Mouse (Mus musculus) hindbrain, embryonic 11.5 days (tissue): ENCODE data around the gene Sipa1l2. TPM values are rescaled to one million over a fixed set of nuclear protein-coding genes. Genes with fewer than 3 reads are reported as not detected.

Experiments used
- ATAC-seq: fragments of 200-750 bp; cut with Nextera tagmentation; 2 replicates; pipeline ENCODE4 v1.8.0; 2017; ENCODE audit warnings: mild to moderate bottlenecking, moderate TSS enrichment, moderate library complexity; ENCODE audit not compliant: low FRiP score
- DNase-seq: peaks from one replicate; pipeline ENCODE4 v3.0.0-alpha.2; 2015; ENCODE audit warnings: low spot score
- H3K27ac ChIP-seq: fragments of 300-500 bp; sonication (generic); 2 replicates; pipeline ENCODE4 v1.5.1; 2014; ENCODE audit warnings: mild to moderate bottlenecking, low read depth, low read length
- H3K27me3 ChIP-seq: fragments of 300-500 bp; sonication (generic); 2 replicates; pipeline ENCODE4 v1.6.1; 2014; ENCODE audit warnings: mild to moderate bottlenecking, low read length, moderate library complexity, mixed read lengths; ENCODE audit not compliant: control insufficient read depth, insufficient read depth
- H3K36me3 ChIP-seq: fragments of 300-500 bp; sonication (generic); 2 replicates; pipeline ENCODE4 v1.6.1; 2014; ENCODE audit warnings: mild to moderate bottlenecking, low read length, moderate library complexity, mixed read lengths; ENCODE audit not compliant: control insufficient read depth, insufficient read depth
- H3K4me1 ChIP-seq: fragments of 300-500 bp; sonication (generic); replicated peaks from 2 replicates; pipeline ENCODE4 v1.6.1; 2014; ENCODE audit warnings: low read length, mixed read lengths; ENCODE audit not compliant: control insufficient read depth, insufficient read depth
- H3K4me2 ChIP-seq: fragments of 300-500 bp; sonication (generic); replicated peaks from 2 replicates; pipeline ENCODE4 v1.6.1; 2014; ENCODE audit warnings: mild to moderate bottlenecking, low read depth, low read length
- H3K4me3 ChIP-seq: fragments of 300-500 bp; sonication (generic); 2 replicates; pipeline ENCODE4 v1.5.1; 2014; ENCODE audit warnings: low read depth, low read length
- H3K9ac ChIP-seq: fragments of 300-500 bp; sonication (generic); 2 replicates; pipeline ENCODE4 v1.6.1; 2014; ENCODE audit warnings: low read depth, low read length
- H3K9me3 ChIP-seq: fragments of 300-500 bp; sonication (generic); 2 replicates; pipeline ENCODE4 v1.6.1; 2016; ENCODE audit warnings: low read length; ENCODE audit not compliant: control insufficient read depth
- WGBS: fragments of 180-500 bp; shearing (Covaris S2); extraction: QIAGEN DNeasy Blood & Tissue Kit; methylation state at CpG from one replicate; pipeline ENCODE4 v1.1.7; 2014; 5-methylcytosine and 5-hydroxymethylcytosine counted together
- polyA plus RNA-seq: library from polyadenylated mRNA; unstranded; fragments of >200 nt; fragmentation: Nextera tagmentation; extraction: Ambion mirVana; gene quantifications from 2 replicates; pipeline ENCODE4 v1.2.1, GENCODE M21; 2014

Gene Sipa1l2
- polyA plus RNA-seq, 1 experiment from 2014 or later: 12.2 TPM

DNA sequence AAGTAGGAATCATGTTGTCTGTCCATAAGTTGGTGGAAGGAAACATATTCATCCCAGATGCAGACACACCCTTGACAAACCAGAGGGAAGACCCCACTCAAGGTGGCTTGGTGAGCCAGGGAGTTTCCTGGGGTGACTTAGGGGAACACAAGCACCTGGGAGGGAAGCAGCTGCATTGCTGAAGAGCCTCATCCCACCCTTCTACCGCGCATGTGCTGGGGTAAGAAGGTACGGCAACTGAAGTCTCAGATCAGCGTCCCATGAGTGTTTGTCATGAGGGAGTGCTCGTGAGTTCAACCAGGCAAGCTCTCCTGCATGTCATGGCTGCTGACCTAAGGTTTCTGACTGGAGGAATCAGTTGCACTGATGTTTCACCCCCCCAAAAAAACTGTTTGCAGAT is 138.8 kb downstream of the Sipa1l2 start:
- peaks cover 8% of the 10 kb centered on the region for H3K4me1 ChIP-seq

DNA sequence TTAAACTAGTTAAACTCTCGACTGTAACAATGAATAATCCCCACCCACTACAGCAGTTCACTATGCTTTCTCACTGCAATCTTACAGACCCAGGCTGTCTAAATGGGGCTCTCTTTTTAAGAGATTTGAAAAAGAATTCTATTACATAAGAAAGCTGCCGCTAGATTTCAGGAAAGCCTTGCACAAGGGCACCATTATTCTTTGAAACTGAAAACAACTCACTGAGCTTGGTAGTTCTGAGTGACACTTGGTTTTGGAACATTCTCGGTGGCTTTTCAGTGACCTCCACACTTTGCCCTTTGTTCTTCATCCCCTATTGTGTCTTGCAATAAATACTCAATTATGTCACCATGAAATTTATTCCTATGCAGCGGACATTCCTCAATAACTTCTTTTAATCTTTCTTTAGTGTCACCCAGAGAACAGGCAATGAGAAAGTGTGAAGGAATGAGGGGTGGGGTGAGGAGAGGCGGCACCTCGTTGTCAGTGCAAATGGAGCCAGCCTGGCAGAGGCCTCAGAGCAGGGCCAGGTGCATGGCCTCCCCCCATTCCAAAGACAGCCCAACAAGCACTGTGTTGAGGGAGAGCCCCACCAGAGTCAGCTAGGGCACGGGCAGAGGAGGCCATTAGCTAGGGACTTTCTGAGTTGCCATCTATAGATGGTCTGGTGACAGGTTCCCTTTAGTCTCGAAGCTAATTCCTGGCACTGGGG is 140.5 kb downstream of the Sipa1l2 start:
- Histone ChIP-seq H3K36me3 (no peaks in the 10 kb centered on the region; the same call in 1 of the 2 replicates), H3K4me3 (no peak overlapping the region), H3K9me3 (no peaks in the 10 kb centered on the region), H3K27me3 (no peaks in the 10 kb centered on the region), H3K27ac (0 out of 2 replicates have a peak overlapping the region, but pooled peaks have one; percentile 21), H3K9ac (no peak overlapping the region), H3K4me2 (no peak overlapping the region), H3K4me1 (peaks cover 5% of the 10 kb centered on the region)
- 29% methylated on average over 8 of the region's 8 CpGs for WGBS
- peak; percentile 31 for DNase-seq
- ATAC-seq: peak; percentile 75

More for the DNA sequence above, 138.8 kb downstream of the Sipa1l2 start:
- no peaks in the 10 kb centered on the region for H3K27me3 ChIP-seq
- H3K9me3 ChIP-seq: no peaks in the 10 kb centered on the region
- WGBS: 92% methylated on average over 5 of the region's 5 CpGs
- no peak overlapping the region for H3K4me2 ChIP-seq
- DNase-seq (no peak), ATAC-seq (no peak)
- H3K27ac ChIP-seq: no peak overlapping the region
- no peaks in the 10 kb centered on the region; the same call in 1 of the 2 replicates for H3K36me3 ChIP-seq
- no peak overlapping the region for H3K9ac ChIP-seq
- no peak overlapping the region for H3K4me3 ChIP-seq

DNA sequence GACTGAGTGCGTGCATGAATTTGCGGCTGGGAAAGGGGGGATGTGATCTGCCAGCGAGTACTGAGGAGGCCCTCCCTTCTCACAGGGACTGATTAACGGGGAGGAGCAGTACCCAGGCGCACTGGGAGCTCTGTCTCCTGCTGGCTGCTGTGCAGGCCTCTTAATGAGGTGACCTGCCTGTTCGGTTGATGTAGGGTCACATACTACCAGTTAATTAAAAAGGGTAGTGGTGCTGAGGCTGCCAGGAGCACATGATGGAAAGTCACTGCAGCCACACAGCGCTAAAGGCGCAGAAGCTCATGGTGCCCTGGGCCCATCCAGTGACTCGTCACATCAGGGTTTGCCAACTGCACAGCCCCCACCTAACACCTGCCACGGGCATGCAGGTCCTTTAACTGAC is 145.7 kb downstream of the Sipa1l2 start:
- Histone ChIP-seq H3K27ac (no peak overlapping the region), H3K9ac (no peak overlapping the region)

DNA sequence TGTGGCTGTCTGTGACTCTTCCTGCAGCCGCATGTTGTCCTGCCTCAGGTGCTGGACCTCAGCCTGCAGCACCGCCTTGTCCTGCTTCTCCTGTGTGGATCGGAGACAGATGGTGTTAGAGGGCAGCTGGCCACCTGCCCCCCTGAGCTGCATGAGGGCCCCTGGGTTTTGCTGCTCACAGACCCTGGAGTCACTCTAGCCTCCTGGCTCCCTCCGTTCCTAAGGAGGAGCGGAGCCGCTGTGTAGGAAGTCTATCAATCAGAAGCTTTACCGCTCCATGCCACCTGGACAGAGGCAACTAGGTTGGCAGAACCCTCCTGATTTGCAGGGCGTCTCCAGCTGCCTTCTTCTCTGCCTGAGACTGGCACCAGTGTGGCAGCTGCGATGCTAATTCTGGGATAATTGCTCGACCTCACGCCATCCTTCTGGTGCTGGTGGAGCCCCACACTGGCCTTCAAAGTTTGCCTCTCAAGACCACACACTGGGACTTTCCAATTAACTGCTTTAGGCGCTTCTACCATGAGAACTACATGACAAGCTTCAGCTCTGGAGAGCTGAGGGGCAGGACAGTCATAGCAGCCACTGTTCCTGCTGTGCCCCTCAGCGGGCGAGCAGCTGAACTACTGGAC is 150.3 kb downstream of the Sipa1l2 start:
- Histone ChIP-seq H3K9ac (no peak overlapping the region), H3K27me3 (no peaks in the 10 kb centered on the region), H3K36me3 (0 out of 2 replicates have a peak, but pooled peaks cover 2% of the 10 kb centered on the region), H3K9me3 (no peaks in the 10 kb centered on the region), H3K4me1 (no peaks in the 10 kb centered on the region), H3K27ac (no peak overlapping the region), H3K4me3 (no peak overlapping the region), H3K4me2 (no peak overlapping the region)
- DNase-seq: no peak
- no peak for ATAC-seq
- WGBS: 84% methylated on average over 14 of the region's 14 CpGs

More for the DNA sequence above, 145.7 kb downstream of the Sipa1l2 start:
- Histone ChIP-seq H3K9me3 (no peaks in the 10 kb centered on the region), H3K4me3 (no peak overlapping the region), H3K4me2 (no peak overlapping the region), H3K27me3 (no peaks in the 10 kb centered on the region), H3K36me3 (no peaks in the 10 kb centered on the region; the same call in 1 of the 2 replicates), H3K4me1 (no peaks in the 10 kb centered on the region; the same call in 1 of the 2 replicates)
- ATAC-seq (peak; percentile 72; the same call in 1 of the 2 replicates), DNase-seq (no peak)
- WGBS: 47% methylated on average over 10 of the region's 10 CpGs

DNA sequence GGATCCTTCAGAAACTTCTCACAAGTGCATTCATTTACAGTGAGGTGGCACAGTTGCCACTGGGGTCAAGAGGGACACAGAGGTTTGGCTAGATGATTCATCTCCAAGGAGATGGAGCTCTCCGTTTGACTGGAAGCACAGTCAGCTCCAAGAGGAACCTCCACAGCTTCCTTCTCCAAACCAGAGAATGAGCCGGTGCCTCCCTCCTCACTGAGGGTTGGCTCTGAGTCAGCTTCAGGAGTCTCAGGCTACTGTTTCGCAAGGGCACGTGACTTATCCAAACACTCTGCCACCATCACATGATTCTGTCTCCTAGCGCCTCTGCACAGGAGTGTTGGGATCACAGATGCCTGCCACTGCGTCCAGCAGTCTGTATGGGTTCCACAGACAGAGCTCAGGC is 153.5 kb downstream of the Sipa1l2 start:
- DNase-seq (no peak), ATAC-seq (no peak)
- H3K27me3 ChIP-seq: no peaks in the 10 kb centered on the region
- no peaks in the 10 kb centered on the region for H3K4me1 ChIP-seq
- H3K9me3 ChIP-seq: no peaks in the 10 kb centered on the region
- 81% methylated on average over 6 of the region's 6 CpGs for WGBS
- no peak overlapping the region for H3K4me2 ChIP-seq
- no peak overlapping the region for H3K27ac ChIP-seq
- no peak overlapping the region for H3K9ac ChIP-seq
- H3K4me3 ChIP-seq: no peak overlapping the region
- 0 out of 2 replicates have a peak, but pooled peaks cover 2% of the 10 kb centered on the region for H3K36me3 ChIP-seq

DNA sequence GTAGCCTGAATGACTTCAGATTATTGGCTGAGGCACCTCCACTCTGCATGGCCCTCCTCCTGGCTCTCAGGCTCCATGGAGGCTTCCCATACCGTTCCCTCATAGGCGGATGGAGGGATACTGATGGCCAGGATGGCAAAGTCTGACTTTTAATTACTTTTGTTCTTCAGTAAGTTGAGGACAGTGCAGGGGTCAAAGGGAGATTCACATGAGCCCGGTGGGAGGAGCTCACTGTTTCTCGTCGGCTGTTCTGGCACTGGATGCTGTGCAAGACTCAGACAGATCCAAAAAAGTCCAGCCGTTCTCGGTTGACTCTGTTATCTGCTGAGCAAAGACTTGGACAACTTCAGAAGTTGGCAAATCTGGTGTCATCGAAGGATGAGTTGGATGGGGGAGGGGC is 155.0 kb downstream of the Sipa1l2 start:
- ATAC-seq (no peak), DNase-seq (no peak)
- H3K27me3 ChIP-seq: no peaks in the 10 kb centered on the region
- no peaks in the 10 kb centered on the region for H3K9me3 ChIP-seq
- no peak overlapping the region for H3K4me2 ChIP-seq
- no peak overlapping the region for H3K4me3 ChIP-seq
- 92% methylated on average over 8 of the region's 8 CpGs for WGBS
- H3K9ac ChIP-seq: no peak overlapping the region
- no peaks in the 10 kb centered on the region for H3K4me1 ChIP-seq
- 0 out of 2 replicates have a peak, but pooled peaks cover 2% of the 10 kb centered on the region for H3K36me3 ChIP-seq
- H3K27ac ChIP-seq: no peak overlapping the region

DNA sequence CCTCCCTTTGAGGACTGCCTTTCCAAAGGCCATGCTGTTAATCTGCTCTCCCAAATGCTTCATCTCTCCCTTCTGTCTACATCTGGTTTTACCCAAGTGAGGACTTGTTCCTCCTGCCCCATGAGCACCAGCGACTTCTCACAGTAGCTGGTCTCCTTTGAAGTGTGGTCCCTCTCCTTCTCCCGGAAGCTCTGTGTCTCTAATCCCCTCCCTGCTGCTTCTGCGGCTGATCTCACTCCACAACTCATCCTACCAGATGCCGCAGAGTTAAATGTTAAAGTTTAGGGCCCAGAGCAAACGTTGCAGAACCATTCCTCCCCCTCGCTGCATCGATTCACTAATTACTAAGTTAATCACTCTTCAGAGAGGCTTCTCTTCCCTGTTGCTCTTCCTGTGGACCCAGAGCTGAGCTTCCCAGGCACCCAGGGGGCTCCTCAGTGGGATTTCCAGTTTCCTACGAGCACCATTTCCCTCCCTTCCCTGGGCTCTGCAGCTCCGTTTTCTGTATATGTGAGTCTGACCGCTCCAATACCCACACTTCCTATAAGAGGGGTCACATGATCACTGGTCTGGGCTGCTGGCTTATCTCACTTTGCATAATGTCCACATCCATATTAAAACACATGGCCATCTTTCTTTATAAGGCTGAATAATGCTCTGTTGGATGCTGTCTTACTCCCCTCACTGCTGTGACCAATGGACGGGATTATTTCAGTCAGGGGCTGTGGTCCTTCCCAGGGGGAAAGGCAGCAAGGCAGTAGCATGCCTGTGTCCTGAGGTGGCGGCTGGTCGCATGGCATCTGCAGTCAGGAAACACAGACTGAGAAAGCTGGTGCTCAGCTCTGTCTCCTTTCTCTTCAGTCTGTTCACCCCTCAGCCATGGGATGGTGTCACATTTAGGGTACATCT is 156.4 kb downstream of the Sipa1l2 start:
- no peaks in the 10 kb centered on the region for H3K9me3 ChIP-seq
- H3K4me2 ChIP-seq: no peak overlapping the region
- no peak overlapping the region for H3K4me3 ChIP-seq
- no peak overlapping the region for H3K9ac ChIP-seq
- no peaks in the 10 kb centered on the region for H3K27me3 ChIP-seq
- H3K4me1 ChIP-seq: no peaks in the 10 kb centered on the region
- DNase-seq: no peak
- no peak overlapping the region for H3K27ac ChIP-seq
- WGBS: 31% methylated on average over 13 of the region's 13 CpGs
- 0 out of 2 replicates have a peak, but pooled peaks have one; percentile 27 for ATAC-seq
- H3K36me3 ChIP-seq: no peaks in the 10 kb centered on the region

DNA sequence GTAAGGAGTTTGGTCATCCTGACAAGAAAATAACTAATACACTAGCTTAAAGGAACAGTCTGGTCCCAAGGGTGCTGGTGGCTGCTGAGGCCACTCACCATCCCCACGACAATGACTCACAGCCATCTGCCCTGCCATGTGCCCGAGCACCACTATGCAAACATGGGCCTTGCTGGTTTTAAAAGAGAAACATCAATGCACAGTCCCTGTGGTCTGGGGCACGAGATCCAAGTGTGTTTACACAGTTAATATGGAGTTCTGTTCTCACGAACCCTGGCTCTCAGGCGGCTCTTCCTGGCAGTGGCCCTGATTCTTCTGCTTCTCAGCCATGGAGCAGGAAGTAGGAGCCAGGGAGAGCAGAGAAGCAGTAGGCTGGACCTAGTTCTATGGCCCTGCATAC is 159.0 kb downstream of the Sipa1l2 start:
- H3K27ac ChIP-seq: no peak overlapping the region
- DNase-seq (no peak), ATAC-seq (no peak)
- no peaks in the 10 kb centered on the region for H3K27me3 ChIP-seq
- WGBS: 70% methylated on average over 5 of the region's 5 CpGs
- H3K4me3 ChIP-seq: no peak overlapping the region
- no peaks in the 10 kb centered on the region for H3K9me3 ChIP-seq
- no peak overlapping the region for H3K4me2 ChIP-seq
- no peaks in the 10 kb centered on the region for H3K4me1 ChIP-seq
- no peak overlapping the region for H3K9ac ChIP-seq
- no peaks in the 10 kb centered on the region for H3K36me3 ChIP-seq
